Mouse (Mus musculus) cerebellum, adult 2 months (tissue): ENCODE data around the gene Shank2.

Source experiments
- CTCF ChIP-seq: fragments of 200-500 bp; IDR thresholded peaks from 2 replicates; pipeline ENCODE4 v1.5.1; 2011; ENCODE audit warnings: low read depth, mild to moderate bottlenecking, control low read depth, low read length, moderate library complexity, borderline replicate concordance; ENCODE audit not compliant: insufficient read depth
- POLR2A ChIP-seq: fragments of 200-500 bp; IDR thresholded peaks from 2 replicates; pipeline ENCODE4 v1.6.1; 2011; ENCODE audit warnings: low read length, control low read depth, borderline replicate concordance; ENCODE audit not compliant: insufficient read depth

- no peak for TF ChIP-seq CTCF
- TF ChIP-seq POLR2A, result no peak
These were observed 283.4 kb downstream of the Shank2 start for GRCm38 (mm10) chr7:144285066-144285633.
